Mouse (Mus musculus) neural tube, embryonic 10.5 days (tissue): ENCODE measurements around the gene Arhgef28.
"Not testable (repeated sequence)": the region's sequence is repeated elsewhere in the genome, so short reads cannot be mapped to it uniquely, and the experiment has no call there.

ENCODE experiments used
- DNase-seq: peaks from one replicate; pipeline ENCODE4 v3.0.0-alpha.2; 2017; ENCODE audit warnings: low spot score; ENCODE audit errors: extremely low spot score

The Arhgef28 gene

GRCm38 (mm10) chr13:98074871-98075270 lies 131.4 kb downstream of the Arhgef28 start:
- DNase-seq = no peak

DNA sequence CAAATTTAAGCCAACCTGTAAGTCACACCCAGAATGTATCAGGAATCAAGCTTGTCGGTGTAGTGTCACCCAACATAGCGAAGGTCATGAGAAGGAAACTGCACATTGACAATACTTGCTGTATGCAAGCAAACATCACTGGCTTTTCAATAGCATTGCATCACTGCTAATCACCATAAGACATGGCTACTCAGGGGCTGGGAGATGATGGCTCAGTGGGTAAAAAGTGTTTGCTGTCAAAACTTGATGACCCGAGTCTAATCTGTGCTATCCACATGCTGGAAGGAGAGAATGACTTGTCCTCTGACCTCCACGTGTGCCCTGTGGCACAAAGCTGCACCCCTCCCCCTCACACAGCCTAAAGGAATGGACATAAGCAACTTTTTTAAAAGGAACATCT lies 133.0 kb downstream of the Arhgef28 start:
- no peak for DNase-seq

GRCm38 (mm10) chr13:98070458-98070857 lies 135.8 kb downstream of the Arhgef28 start:
- DNase-seq = no peak

GRCm38 (mm10) chr13:98069646-98070045 lies 136.6 kb downstream of the Arhgef28 start:
- no peak for DNase-seq

GRCm38 (mm10) chr13:98062843-98063242 lies 143.4 kb downstream of the Arhgef28 start:
- no peak for DNase-seq

GRCm38 (mm10) chr13:98060121-98060520 lies 146.1 kb downstream of the Arhgef28 start:
- not testable (repeated sequence) for DNase-seq

DNA sequence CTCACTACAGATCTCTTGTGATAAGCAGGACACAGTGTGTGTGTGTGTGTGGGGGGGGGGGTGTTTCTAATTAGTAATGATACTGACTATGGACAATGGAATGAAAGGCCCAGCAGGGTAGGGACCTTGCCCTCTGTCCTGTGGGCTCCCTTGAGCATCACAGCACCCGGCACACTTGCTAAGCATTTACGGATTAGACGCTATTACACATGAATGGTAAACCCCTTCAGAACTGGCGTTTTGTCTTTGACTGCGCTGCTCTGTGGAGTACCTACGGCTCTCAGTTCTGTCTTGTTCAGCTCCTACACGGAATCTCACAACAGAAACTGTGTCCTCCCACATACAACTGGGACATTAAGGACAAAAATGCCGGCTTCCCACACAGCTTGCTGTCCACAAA lies 151.0 kb downstream of the Arhgef28 start:
- no peak for DNase-seq

- no peak for DNase-seq
Observed at GRCm38 (mm10) chr13:98040628-98041150, 165.6 kb downstream of the Arhgef28 start.

DNA sequence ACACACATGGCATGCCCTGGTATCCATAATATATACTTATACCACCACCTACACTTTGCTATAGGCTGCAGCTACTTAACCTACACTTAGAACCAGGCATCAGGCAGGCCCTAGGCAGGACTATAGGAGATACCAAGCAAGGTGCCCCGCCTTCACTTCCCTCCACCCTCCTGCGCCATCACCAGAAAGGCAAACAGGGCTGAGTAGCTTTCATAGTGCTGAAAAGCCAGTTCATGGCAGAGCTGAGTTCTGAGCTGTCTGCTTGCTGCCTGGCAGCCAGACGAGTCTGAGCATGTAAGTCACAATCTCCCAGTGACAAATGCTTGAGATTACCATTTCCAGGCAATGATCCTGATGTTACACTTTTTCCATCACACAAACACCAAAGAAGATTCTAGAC lies 167.5 kb downstream of the Arhgef28 start:
- DNase-seq = no peak

DNA sequence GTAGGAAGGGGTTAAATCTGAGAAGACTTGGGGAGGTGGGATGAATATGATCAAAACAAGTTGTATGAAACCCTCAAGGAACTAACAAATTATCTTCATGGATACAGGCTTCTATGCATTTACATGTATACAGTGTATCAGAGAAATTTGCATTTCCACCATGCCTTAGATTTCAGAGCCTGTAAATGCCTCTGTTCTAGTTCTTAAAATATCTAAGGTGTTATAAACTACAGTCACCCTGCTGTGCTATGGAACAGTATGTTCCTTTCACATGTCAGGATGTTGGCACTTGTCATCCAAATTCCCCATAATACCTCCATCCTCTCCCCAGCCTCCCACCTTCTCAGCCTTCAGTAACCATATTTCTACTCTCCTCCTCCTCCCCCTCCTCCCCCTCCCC lies 168.5 kb downstream of the Arhgef28 start:
- DNase-seq = no peak

DNA sequence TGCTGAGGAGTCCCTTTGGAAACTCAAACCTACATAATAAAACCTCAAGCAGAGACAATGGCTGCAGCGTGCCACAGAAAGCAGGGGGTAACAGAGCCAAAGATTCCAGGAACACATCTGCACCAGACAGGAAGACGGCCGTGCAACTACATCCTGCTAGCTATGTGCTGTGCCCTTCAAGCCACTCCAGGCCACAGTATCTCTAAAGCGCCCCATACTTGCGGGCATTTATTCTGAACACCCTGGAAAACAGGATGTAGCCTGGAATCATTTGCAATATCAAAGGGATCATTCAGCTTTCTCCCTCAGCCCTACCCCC lies 174.6 kb downstream of the Arhgef28 start:
- no peak for DNase-seq

DNA sequence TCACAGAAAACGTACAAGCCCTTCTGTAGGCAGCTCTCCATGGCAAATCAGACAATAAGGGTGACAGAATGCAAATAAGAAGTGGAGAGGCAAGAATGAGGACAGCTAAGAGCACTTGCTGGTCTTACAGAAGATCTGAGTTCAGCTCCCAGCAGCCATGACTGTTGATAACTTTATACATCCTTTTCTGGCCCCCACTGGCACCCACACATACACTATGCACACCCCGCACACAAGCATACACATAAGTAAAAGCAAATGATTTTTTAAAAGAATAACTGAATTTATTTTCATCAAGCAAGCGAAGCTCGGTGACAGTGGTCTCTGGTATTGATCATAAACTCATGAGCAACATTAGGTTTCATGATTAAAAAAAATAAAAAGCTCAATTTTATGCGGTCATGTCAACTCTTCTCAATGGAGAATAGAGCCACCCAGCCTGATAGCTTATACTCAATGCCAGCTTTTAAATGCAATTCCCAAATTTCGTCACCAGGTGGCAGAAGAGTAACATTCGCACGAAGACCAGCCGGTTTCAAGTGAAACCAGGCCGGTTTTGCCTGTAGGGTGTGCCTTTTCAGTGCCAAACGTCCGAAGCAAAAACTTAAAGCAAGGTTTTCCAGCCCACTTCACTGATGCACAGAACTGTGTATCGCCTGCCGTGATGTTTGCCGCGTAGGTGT lies 175.1 kb downstream of the Arhgef28 start:
- peak; percentile 77 for DNase-seq

DNA sequence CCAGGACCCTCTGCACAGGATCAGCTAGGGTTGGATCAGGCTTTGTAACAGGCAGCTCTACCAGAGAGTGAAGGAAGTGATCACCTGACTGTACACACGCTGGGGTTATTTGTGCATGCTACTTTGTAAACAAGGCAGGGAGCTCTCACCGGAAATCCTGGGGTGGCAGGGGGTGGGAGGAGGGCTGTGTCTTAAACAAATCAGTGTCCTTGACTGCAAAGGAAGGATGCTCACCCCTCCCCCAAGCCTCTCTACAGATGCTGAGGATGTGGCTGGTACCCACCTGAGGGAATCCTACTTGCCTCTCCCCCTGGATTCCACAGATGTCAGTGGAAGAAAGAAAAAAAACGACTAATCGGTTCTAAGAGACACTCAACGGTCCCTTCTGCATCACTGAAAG lies 176.2 kb downstream of the Arhgef28 start:
- DNase-seq = no peak

- no peak for DNase-seq
Observed at GRCm38 (mm10) chr13:98028711-98029250, 177.5 kb downstream of the Arhgef28 start.

DNA sequence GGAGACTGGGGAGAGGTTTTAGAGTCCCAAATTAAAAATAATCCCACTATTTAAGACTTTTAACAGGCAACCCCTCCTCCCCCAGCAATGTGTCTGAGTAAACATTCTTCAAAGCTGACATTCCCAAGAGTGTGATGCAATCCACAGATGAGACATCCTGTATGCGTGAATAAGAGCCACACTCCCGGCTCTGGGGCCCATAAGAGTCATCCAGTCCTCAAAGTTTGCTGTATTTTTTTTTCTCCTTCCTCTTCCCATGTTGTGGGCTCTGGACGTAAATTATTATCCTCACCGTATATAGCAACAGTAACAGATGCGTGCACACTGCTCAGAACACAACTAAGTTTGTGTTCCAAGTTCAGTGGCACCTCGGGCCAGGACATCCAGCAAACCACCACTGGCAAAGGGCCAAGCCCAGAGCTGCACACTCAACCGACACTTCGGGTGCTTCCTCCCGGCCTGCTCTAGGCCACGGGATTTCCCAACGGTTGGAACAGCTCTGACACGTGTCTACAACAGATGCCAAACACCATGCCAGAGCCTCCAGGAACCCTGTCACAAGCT lies 178.5 kb downstream of the Arhgef28 start:
- no peak for DNase-seq

- DNase-seq = no peak
Observed at GRCm38 (mm10) chr13:98027122-98027521, 179.1 kb downstream of the Arhgef28 start.

DNA sequence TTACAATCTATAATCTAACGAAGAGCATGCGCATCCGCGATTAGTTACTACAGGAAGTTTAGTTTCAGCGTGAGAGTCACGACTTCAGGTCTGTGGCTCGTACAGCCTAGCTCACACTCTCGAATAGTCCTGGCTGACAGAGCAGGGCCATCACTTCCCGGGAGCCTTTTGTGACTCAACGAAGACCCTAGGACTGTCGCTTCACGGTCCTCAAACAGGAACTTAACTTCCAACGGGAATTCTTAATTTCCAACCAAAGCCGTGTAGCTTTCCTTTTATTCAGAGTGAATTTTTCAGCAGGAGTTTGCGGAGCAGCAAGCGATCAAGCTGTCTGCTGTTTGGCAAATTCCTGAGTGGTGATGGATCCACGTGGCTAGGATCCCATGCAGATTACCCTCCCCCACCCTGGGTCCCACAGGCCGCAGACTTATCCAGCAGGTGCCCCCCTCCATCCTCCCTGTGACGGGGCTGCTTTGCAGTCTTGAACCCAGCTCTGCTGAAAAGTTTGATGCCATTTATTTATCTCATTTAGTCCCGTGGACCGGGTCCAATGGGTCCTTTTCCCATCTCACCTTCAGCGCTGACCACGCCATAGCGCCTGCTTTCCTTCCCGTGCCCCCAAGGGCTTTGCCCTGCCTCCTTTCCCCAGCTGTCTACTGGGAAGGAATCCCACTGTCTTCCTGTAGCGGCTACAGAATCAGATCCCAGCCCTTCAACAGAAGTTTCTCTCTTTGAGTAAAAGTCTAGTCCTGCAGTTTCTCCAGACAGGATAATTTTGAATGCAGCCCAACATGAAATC lies 180.3 kb downstream of the Arhgef28 start:
- DNase-seq = no peak

DNA sequence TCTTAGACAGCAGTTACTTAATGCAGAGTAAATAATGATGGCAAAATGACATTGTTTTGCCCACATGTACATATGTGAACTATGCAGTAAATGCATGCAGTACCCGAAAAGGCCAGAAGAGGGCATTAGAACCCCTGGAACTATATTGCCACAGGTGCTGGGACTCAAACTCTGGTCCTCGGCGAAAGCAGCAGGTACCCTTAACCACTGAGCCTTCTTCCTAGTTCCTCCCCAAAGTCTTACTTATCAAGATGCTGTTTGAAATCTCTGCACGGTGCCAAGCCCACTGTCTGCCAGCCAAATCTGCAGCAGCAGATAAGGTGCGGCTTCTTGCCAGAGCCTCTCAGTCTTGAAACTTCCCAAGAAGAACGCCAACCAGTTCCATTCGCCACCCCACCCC lies 181.1 kb downstream of the Arhgef28 start:
- DNase-seq = no peak

GRCm38 (mm10) chr13:98024680-98025079 lies 181.6 kb downstream of the Arhgef28 start:
- DNase-seq = no peak

GRCm38 (mm10) chr13:98021906-98022305 lies 184.3 kb downstream of the Arhgef28 start:
- no peak for DNase-seq

DNA sequence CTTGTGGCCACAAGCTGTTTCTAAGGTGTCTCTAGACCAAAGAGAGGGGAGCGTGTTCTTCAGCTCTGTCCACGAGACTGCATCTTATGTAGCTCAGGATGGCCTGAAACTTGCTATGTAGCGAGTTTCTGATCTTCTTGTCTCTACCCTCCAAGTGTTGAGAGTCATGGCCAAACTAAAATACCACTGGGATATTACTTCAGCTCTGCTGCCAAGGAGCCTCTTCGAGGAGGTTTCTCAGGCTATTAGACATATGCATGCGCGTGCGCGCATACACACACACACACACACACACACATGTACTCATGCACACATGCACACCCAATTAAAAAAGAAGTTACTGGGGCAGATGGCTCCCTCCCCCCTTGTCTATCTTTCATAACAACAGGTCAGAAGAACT lies 187.4 kb downstream of the Arhgef28 start:
- DNase-seq = not testable (repeated sequence)

DNA sequence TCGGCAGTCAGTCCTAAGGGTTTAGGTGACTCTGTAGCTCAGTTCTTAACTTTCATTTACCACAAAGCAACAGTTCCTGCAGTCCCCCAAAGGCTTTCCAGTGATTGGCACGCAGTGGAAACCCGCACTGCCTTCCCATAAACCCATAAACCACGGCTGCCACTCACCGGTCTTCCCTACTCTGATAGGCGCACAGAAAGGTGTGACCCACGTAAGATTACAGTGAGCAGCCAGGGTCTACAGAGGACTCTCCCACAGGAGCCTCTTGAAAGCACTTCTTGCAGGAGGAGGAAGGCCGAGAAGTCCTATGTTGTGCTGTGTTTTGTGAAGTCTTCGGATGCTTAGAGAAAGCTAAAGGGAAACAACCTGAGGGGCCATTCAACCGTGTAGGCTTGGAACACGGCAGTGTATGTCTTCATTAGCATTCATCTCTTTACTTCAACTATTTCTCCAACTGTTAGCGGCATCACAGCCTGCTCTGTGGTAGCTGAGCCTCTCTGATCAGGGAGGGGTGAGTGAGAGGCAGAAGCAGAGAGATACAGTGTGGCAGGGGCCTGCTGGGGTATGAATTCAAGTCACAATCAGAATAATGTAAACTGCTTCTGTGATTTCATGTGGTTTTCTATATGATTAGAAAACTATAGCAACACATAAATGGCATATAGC lies 189.2 kb downstream of the Arhgef28 start:
- DNase-seq = peak; percentile 42
